Mouse (Mus musculus): Measurements from ENCODE around the gene Slc25a17. TPM values are rescaled to one million over a fixed set of nuclear protein-coding genes. Genes with fewer than 3 reads are reported as not detected.

Gene Slc25a17
- polyA plus RNA-seq, 1 experiment from 2014 or later = 105 TPM

DNA sequence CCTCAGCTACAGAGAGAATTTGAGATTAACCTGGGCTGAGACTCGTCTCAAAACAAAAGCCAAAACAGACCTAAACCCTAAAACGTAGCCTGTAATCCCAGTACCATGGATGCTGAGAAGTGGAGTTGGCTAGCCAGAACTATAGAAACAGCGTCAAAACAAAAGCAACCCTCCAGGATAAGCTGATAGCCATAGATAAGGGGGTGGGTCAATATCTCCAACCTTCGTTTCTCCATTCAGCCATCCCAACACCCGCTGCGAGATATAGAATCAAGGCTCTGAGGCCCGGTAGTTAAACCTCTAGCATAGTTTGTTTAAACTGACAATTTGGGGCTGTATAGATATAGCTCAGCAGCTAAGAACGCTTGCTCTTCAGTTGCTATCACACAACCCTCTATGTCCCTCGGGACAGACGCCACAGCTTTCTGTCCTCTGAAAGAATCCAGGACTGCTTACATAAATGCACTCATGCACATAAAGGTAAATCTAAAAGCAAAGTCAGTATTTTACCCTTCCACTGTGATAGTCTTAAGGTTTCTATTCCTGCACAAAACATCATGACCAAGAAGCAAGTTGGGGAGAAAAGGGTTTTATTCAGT, 904 bp upstream of the Slc25a17 start:
- Histone ChIP-seq H3K4me3 (ENCODE audit: low read depth, low read length) (no peak overlapping the region), H3K9ac (ENCODE audit: low read length) (no peak overlapping the region), H3K4me2 (ENCODE audit: low read depth, low read length, severe bottlenecking) (0 out of 2 replicates have a peak overlapping the region, but pooled peaks have one; percentile 66), H3K9me3 (ENCODE audit: control insufficient read depth, low read length) (no peaks in the 10 kb centered on the region), H3K27me3 (ENCODE audit: control insufficient read depth, insufficient read depth, low read length) (no peaks in the 10 kb centered on the region), H3K4me1 (replicated peaks; ENCODE audit: control insufficient read depth, insufficient read depth, low read length) (peaks cover 3% of the 10 kb centered on the region; the same call in 1 of the 2 replicates), H3K36me3 (ENCODE audit: control insufficient read depth, insufficient read depth, low read length) (no peaks in the 10 kb centered on the region; the same call in 1 of the 2 replicates), H3K27ac (ENCODE audit: low read depth, low read length) (0 out of 2 replicates have a peak overlapping the region, but pooled peaks have one; percentile 53)
- WGBS = 43% methylated on average over 10 of the region's 10 CpGs
- no peak for ATAC-seq (replicated peaks; ENCODE audit: low FRiP score)
- DNase-seq (ENCODE audit: low spot score) = no peak

DNA sequence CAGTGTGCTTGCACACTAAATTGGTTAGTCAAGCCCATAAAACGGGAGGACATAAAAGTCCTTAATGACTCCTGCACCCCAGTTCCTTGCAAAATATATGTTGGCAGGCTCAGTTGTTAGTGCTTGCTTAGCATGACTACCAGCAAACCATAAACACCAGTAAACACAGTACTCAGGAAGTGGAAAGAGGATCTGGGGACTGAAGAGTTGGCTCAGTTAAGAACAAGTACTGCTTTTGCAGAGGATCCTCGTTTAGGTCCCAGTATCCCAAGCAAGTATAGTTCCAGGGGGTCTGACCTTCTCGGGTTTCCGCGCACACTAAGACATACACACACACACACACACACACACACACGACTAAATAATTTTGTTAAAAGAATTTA, 401 bp upstream of the Slc25a17 start:
- DNase-seq (ENCODE audit: low spot score) (no peak), ATAC-seq (replicated peaks; ENCODE audit: low FRiP score) (peak; percentile 25; the same call in 1 of the 2 replicates)
- H3K4me2 ChIP-seq (ENCODE audit: low read depth, low read length, severe bottlenecking) = peak overlapping the region; percentile 66
- H3K9me3 ChIP-seq (ENCODE audit: control insufficient read depth, low read length) = no peaks in the 10 kb centered on the region
- WGBS = 43% methylated on average over 6 of the region's 6 CpGs
- H3K4me1 ChIP-seq (replicated peaks; ENCODE audit: control insufficient read depth, insufficient read depth, low read length) = peaks cover 3% of the 10 kb centered on the region; the same call in 1 of the 2 replicates
- H3K9ac ChIP-seq (ENCODE audit: low read length) = peak overlapping the region; percentile 60; the same call in 1 of the 2 replicates
- H3K4me3 ChIP-seq (ENCODE audit: low read depth, low read length) = peak overlapping the region; percentile 50
- H3K27me3 ChIP-seq (ENCODE audit: control insufficient read depth, insufficient read depth, low read length) = no peaks in the 10 kb centered on the region
- H3K27ac ChIP-seq (ENCODE audit: low read depth, low read length) = 0 out of 2 replicates have a peak overlapping the region, but pooled peaks have one; percentile 53
- H3K36me3 ChIP-seq (ENCODE audit: control insufficient read depth, insufficient read depth, low read length) = no peaks in the 10 kb centered on the region; the same call in 1 of the 2 replicates

DNA sequence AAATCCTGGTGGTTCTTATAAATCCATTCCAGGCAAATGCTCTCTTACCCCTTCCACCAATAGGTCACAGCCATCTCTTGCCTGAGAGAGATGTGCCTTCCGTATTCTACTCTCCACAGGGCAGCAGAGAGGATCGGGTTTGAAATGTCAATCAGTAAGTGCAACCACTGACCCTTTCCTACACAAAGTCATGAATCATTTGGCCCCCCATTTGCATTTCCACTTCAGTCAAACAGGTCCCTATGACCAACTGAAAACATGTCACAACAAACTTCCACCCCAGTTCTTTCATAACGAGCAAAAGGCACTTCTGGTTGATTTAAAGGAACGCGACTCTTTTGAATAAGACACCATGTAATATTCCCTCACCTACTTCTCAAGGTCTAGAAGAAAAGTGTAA, 1.2 kb downstream of the Slc25a17 start:
- Histone ChIP-seq H3K9ac (ENCODE audit: low read length) (no peak overlapping the region), H3K4me2 (ENCODE audit: low read depth, low read length, severe bottlenecking) (no peak overlapping the region), H3K9me3 (ENCODE audit: control insufficient read depth, low read length) (no peaks in the 10 kb centered on the region), H3K4me1 (replicated peaks; ENCODE audit: control insufficient read depth, insufficient read depth, low read length) (peaks cover 3% of the 10 kb centered on the region; the same call in 1 of the 2 replicates), H3K4me3 (ENCODE audit: low read depth, low read length) (no peak overlapping the region), H3K27ac (ENCODE audit: low read depth, low read length) (no peak overlapping the region), H3K36me3 (ENCODE audit: control insufficient read depth, insufficient read depth, low read length) (no peaks in the 10 kb centered on the region), H3K27me3 (ENCODE audit: control insufficient read depth, insufficient read depth, low read length) (no peaks in the 10 kb centered on the region)
- WGBS = 88% methylated on average over 5 of the region's 5 CpGs
- DNase-seq (ENCODE audit: low spot score) = no peak
- ATAC-seq (replicated peaks; ENCODE audit: low FRiP score) = no peak

DNA sequence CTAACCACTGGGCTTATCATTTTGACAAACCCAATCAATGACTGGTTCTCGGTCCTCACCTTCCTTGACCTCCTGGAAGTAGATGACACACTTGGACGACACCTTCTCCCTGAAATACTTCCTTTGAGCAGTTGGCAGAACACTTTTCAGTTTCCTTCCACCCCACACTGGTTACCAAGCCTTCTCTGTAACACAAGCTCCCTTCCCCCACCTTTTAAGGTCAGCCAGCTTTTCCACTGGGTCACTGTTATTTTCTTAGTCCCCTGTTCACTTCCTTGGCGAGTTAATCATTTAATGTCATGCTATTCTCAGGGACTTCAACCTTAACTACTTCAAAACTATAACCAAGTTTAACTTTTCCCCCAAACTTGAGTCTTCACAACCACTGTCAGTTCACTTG, 1.7 kb downstream of the Slc25a17 start:
- WGBS = 90% methylated on average over 3 of the region's 3 CpGs
- Histone ChIP-seq H3K4me2 (ENCODE audit: low read depth, low read length, severe bottlenecking) (no peak overlapping the region), H3K27ac (ENCODE audit: low read depth, low read length) (no peak overlapping the region), H3K9ac (ENCODE audit: low read length) (no peak overlapping the region), H3K9me3 (ENCODE audit: control insufficient read depth, low read length) (no peaks in the 10 kb centered on the region), H3K4me1 (replicated peaks; ENCODE audit: control insufficient read depth, insufficient read depth, low read length) (peaks cover 3% of the 10 kb centered on the region; the same call in 1 of the 2 replicates), H3K4me3 (ENCODE audit: low read depth, low read length) (no peak overlapping the region), H3K36me3 (ENCODE audit: control insufficient read depth, insufficient read depth, low read length) (no peaks in the 10 kb centered on the region), H3K27me3 (ENCODE audit: control insufficient read depth, insufficient read depth, low read length) (no peaks in the 10 kb centered on the region)
- no peak for DNase-seq (ENCODE audit: low spot score)
- ATAC-seq (replicated peaks; ENCODE audit: low FRiP score) = no peak

DNA sequence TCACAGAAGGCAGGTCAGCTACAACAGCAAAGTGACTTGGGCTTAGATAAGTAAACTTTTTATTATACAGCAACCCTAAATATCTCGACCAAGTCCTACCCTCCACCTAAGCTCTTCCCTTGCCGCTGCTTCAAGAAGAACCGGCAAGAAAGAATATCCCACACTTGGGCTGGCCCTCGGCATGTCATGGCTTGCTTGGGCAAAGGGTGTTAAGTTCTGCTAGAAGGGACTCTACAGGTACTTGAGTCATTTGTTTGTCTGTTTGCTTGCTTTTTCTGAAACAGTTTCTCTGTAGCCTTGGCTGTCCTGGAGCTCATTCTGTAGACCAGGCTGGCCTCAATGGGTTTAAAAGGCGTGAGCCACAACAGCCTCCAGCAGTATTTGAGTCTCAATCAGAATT, 3.7 kb downstream of the Slc25a17 start:
- Histone ChIP-seq H3K4me3 (ENCODE audit: low read depth, low read length) (no peak overlapping the region), H3K9me3 (ENCODE audit: control insufficient read depth, low read length) (no peaks in the 10 kb centered on the region), H3K36me3 (ENCODE audit: control insufficient read depth, insufficient read depth, low read length) (no peaks in the 10 kb centered on the region), H3K4me1 (replicated peaks; ENCODE audit: control insufficient read depth, insufficient read depth, low read length) (peaks cover 3% of the 10 kb centered on the region; the same call in 1 of the 2 replicates), H3K9ac (ENCODE audit: low read length) (no peak overlapping the region), H3K27ac (ENCODE audit: low read depth, low read length) (no peak overlapping the region), H3K4me2 (ENCODE audit: low read depth, low read length, severe bottlenecking) (no peak overlapping the region), H3K27me3 (ENCODE audit: control insufficient read depth, insufficient read depth, low read length) (no peaks in the 10 kb centered on the region)
- no peak for DNase-seq (ENCODE audit: low spot score)
- no peak for ATAC-seq (replicated peaks; ENCODE audit: low FRiP score)
- 44% methylated on average over 5 of the region's 5 CpGs for WGBS

DNA sequence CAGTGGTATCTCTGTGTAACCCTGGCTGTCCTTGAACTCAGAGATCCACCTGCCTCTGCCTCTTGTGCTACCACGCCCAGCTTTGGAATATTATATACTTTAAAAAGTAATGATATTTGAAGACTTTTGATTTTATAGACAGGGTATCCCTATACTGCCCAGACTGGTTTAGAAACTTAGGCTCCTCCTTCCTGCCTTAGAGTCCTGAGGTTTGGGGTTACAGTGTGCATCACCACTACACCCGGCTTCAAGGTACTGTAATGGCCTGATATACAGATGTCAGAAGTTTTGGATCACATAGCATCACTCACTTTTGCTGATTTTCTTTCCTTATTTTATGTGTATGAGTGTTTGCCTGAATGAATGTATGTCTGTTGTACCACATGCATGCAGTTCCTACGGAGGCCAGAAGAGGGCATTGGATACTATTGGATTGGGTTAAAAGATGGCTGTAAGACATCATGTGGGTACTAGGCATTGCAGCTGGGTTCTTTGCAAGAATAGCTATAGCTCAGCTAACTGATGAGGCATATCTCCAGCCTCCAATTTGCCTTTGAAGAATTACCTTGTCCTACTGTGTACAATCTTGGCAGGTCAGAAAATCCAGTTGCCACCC, 5.4 kb downstream of the Slc25a17 start:
- H3K36me3 ChIP-seq (ENCODE audit: control insufficient read depth, insufficient read depth, low read length) = no peaks in the 10 kb centered on the region
- DNase-seq (ENCODE audit: low spot score) = peak; percentile 74
- no peak overlapping the region for H3K4me2 ChIP-seq (ENCODE audit: low read depth, low read length, severe bottlenecking)
- no peak overlapping the region for H3K4me3 ChIP-seq (ENCODE audit: low read depth, low read length)
- no peak overlapping the region for H3K9ac ChIP-seq (ENCODE audit: low read length)
- no peaks in the 10 kb centered on the region for H3K27me3 ChIP-seq (ENCODE audit: control insufficient read depth, insufficient read depth, low read length)
- no peak overlapping the region for H3K27ac ChIP-seq (ENCODE audit: low read depth, low read length)
- peaks cover 3% of the 10 kb centered on the region for H3K4me1 ChIP-seq (replicated peaks; ENCODE audit: control insufficient read depth, insufficient read depth, low read length)
- no peak for ATAC-seq (replicated peaks; ENCODE audit: low FRiP score)
- no peaks in the 10 kb centered on the region for H3K9me3 ChIP-seq (ENCODE audit: control insufficient read depth, low read length)
- 62% methylated on average over 3 of the region's 3 CpGs for WGBS

DNA sequence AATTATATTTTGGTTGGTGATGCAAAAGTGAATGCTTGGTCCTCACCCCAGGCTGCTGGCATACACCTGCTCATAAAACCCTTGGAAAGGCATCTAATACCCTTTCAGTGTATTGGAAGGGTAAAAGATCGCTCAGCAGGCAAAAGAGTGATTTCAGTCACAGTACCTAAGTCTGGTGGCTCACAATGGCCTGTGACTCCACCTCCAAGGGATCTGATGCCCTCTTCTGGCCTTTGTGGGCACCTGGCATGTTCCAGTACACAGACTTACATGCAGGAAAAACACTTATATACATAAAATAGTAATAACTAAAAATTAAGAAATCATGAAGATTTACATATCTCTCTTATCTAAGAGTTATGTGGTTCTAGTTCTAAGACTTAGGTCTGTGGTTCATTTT, 8.0 kb downstream of the Slc25a17 start:
- H3K27ac ChIP-seq (ENCODE audit: low read depth, low read length) = no peak overlapping the region
- DNase-seq (ENCODE audit: low spot score) = no peak
- no peak overlapping the region for H3K4me2 ChIP-seq (ENCODE audit: low read depth, low read length, severe bottlenecking)
- no peaks in the 10 kb centered on the region for H3K9me3 ChIP-seq (ENCODE audit: control insufficient read depth, low read length)
- H3K9ac ChIP-seq (ENCODE audit: low read length) = no peak overlapping the region
- H3K4me3 ChIP-seq (ENCODE audit: low read depth, low read length) = no peak overlapping the region
- WGBS = 42% methylated on average over 1 of the region's 1 CpGs
- no peak for ATAC-seq (replicated peaks; ENCODE audit: low FRiP score)
- no peaks in the 10 kb centered on the region for H3K27me3 ChIP-seq (ENCODE audit: control insufficient read depth, insufficient read depth, low read length)
- no peaks in the 10 kb centered on the region for H3K36me3 ChIP-seq (ENCODE audit: control insufficient read depth, insufficient read depth, low read length)
- no peaks in the 10 kb centered on the region; the same call in 1 of the 2 replicates for H3K4me1 ChIP-seq (replicated peaks; ENCODE audit: control insufficient read depth, insufficient read depth, low read length)

DNA sequence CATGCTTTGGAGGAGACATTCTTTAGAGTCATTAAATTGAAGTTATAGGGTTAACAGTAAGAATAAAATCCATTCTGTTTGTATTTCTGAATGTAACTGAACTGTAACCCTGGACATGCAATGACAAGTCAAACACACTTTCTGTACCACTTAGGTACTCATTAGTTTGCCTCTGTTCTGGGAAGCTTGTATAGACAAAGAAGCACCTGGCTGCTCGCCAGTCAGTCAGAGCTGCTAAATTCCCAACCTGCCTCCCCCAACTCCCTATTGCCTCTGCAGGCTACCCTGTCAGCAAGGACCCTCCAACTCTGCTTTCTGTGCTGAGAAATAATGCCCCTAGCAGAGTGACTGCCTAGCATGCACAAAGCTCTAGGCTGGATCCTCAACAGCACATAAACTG, 10.2 kb downstream of the Slc25a17 start:
- H3K4me3 ChIP-seq (ENCODE audit: low read depth, low read length) = no peak overlapping the region
- H3K9me3 ChIP-seq (ENCODE audit: control insufficient read depth, low read length) = no peaks in the 10 kb centered on the region
- no peaks in the 10 kb centered on the region for H3K27me3 ChIP-seq (ENCODE audit: control insufficient read depth, insufficient read depth, low read length)
- H3K4me2 ChIP-seq (ENCODE audit: low read depth, low read length, severe bottlenecking) = no peak overlapping the region
- H3K27ac ChIP-seq (ENCODE audit: low read depth, low read length) = no peak overlapping the region
- DNase-seq (ENCODE audit: low spot score) (no peak), ATAC-seq (replicated peaks; ENCODE audit: low FRiP score) (no peak)
- H3K36me3 ChIP-seq (ENCODE audit: control insufficient read depth, insufficient read depth, low read length) = no peaks in the 10 kb centered on the region
- no peak overlapping the region for H3K9ac ChIP-seq (ENCODE audit: low read length)
- 69% methylated on average over 1 of the region's 1 CpGs for WGBS
- no peaks in the 10 kb centered on the region; the same call in 1 of the 2 replicates for H3K4me1 ChIP-seq (replicated peaks; ENCODE audit: control insufficient read depth, insufficient read depth, low read length)
